Mouse (Mus musculus): Measurements from ENCODE around the gene Bbip1.
"Not testable (repeated sequence)": the region's sequence is repeated elsewhere in the genome, so short reads cannot be mapped to it uniquely, and the experiment has no call there.

Gene Bbip1

DNA sequence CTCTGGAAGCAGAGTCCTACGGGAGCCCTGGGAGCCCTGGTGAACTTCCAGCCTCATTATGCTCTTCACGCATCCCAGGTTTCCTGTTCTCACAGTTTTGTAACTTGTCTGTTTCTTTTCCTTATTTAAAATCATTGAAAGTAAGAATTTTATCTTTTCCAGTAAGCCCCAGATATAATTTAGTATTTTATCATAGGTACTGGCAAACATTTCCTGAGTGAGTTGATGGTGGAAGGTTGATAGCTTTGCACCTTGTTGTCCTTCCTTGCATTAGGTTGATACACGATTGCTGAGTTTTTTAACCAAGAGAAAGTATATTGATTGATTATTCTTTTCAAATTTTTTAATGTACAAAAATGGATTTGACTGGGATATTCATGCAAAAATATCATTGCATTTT lies 24.8 kb upstream of the Bbip1 start:
- Histone ChIP-seq H3K9me3 (ENCODE audit: low read length) (no peaks in the 10 kb centered on the region), H3K4me1 (replicated peaks; ENCODE audit: low read depth, low read length) (no peaks in the 10 kb centered on the region), H3K4me3 (replicated peaks; ENCODE audit: low read length) (no peak overlapping the region), H3K36me3 (ENCODE audit: insufficient read depth, low read length) (no peaks in the 10 kb centered on the region), H3K27me3 (ENCODE audit: insufficient read depth, low read length) (no peaks in the 10 kb centered on the region)
- TF ChIP-seq CTCF (conservative IDR thresholded peaks at IDR 0.05; ENCODE audit: low read length) (no peak), NANOG (IDR thresholded peaks at IDR 0.05; ENCODE audit: borderline replicate concordance, low read length) (no peak), POU5F1 (IDR thresholded peaks at IDR 0.05; ENCODE audit: borderline replicate concordance, low read length) (no peak)

DNA sequence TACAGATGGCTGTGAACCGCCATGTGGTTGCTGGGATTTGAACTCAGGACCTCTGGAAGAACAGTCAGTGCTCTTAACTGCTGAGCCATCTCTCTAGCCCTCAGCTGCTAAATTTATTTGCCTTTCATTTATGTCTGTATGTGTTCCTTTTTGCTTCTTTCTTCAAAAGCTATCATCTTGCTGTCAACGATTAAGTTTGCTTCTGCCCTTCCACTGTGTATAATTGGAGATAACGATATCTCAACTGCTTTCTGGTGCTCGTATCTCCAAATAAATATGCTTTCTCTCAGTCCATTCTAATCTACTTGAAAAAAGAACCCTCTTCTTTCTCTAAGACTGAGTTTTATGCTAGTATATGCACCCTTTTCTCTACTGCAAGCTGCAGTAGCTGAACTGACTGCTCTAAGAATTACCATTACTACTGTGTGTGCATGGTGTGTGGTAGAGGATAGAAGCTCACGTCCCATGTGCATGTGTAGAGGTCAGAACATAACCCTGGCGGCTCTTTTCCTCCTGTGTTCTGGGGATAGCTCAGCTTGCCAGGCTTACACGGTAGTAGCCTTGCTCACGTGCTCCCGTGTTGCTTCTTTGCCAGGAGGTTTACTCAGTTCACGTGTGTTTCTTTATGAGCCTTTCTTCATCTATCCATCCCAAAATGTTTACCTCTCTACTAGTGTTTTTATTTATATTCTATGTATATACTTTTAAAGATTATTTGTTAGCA lies 20.6 kb upstream of the Bbip1 start:
- Histone ChIP-seq H3K4me3 (replicated peaks; ENCODE audit: low read length) (no peak overlapping the region), H3K4me1 (replicated peaks; ENCODE audit: low read depth, low read length) (no peaks in the 10 kb centered on the region), H3K27me3 (ENCODE audit: insufficient read depth, low read length) (no peaks in the 10 kb centered on the region), H3K36me3 (ENCODE audit: insufficient read depth, low read length) (no peaks in the 10 kb centered on the region), H3K9me3 (ENCODE audit: low read length) (no peaks in the 10 kb centered on the region)
- TF ChIP-seq NANOG (IDR thresholded peaks at IDR 0.05; ENCODE audit: borderline replicate concordance, low read length), result no peak

DNA sequence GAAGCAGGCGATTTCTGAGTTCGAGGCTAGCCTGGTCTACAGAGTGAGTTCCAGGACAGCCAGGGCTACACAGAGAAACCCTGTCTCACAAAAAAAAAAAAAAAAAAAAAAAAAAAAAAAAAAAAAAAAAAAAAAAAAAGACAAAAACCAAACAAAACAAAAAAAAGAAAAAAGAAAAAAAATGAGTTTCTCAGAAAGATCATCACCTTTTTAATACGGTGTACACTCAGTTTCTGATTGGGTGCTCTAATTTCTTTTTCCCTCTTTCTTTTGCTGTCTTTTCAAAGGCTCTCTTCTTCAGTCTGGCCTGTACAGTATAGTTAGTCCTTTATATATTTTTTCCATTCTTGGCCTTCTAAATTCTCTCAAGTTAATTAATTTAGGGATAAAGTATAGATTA lies 19.9 kb upstream of the Bbip1 start:
- H3K27me3 ChIP-seq (ENCODE audit: insufficient read depth, low read length); H3K36me3 ChIP-seq (ENCODE audit: insufficient read depth, low read length); H3K4me3 ChIP-seq (replicated peaks; ENCODE audit: low read length); H3K4me1 ChIP-seq (replicated peaks; ENCODE audit: low read depth, low read length); H3K9me3 ChIP-seq (ENCODE audit: low read length): not testable (repeated sequence)

DNA sequence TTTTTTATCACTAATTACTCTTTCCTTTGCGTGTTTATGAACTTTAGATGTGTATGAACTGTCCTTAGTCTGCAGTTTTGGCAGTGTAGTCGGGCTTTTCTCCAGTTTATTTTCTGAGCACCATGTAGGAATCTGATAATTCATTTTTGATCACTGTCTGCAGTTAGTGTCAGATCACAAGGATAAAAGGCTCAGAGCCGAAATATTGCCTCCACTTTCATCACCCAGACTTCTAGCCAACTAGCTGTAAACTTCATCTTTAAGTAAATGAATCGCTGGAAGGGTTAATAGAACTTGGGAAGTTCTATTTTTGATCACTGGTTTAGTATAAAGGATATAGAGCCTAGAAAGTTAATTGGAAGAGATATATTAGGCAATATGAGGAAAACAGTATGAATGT lies 18.1 kb upstream of the Bbip1 start:
- Histone ChIP-seq H3K27me3 (ENCODE audit: insufficient read depth, low read length) (no peaks in the 10 kb centered on the region), H3K36me3 (ENCODE audit: insufficient read depth, low read length) (no peaks in the 10 kb centered on the region), H3K9me3 (ENCODE audit: low read length) (no peaks in the 10 kb centered on the region), H3K4me1 (replicated peaks; ENCODE audit: low read depth, low read length) (peaks cover under 1% of the 10 kb centered on the region; the same call in 1 of the 2 replicates), H3K4me3 (replicated peaks; ENCODE audit: low read length) (no peak overlapping the region)
- TF ChIP-seq NANOG (IDR thresholded peaks at IDR 0.05; ENCODE audit: borderline replicate concordance, low read length) (no peak), CTCF (conservative IDR thresholded peaks at IDR 0.05; ENCODE audit: low read length) (no peak), POU5F1 (IDR thresholded peaks at IDR 0.05; ENCODE audit: borderline replicate concordance, low read length) (no peak)

DNA sequence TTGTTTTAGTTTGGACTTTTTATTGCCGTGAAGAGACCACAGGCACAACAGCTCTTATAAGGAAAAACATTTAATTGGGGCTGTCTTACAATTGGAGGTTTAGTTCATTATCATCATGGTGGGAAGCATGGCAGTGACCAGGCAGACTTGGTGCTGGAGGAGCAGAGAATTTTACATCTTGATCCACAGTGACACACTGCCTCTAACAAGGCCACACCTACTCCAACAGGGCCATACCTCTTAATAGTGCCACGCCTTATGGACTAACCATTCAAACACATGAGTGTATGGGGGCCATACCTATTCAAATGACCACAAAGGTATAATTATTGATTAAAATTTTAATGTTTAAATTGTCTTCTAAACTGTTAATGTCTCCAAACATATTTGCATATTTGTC lies 13.1 kb upstream of the Bbip1 start:
- Histone ChIP-seq H3K4me1 (replicated peaks; ENCODE audit: low read depth, low read length) (peaks cover 23% of the 10 kb centered on the region), H3K36me3 (ENCODE audit: insufficient read depth, low read length) (no peaks in the 10 kb centered on the region)

DNA sequence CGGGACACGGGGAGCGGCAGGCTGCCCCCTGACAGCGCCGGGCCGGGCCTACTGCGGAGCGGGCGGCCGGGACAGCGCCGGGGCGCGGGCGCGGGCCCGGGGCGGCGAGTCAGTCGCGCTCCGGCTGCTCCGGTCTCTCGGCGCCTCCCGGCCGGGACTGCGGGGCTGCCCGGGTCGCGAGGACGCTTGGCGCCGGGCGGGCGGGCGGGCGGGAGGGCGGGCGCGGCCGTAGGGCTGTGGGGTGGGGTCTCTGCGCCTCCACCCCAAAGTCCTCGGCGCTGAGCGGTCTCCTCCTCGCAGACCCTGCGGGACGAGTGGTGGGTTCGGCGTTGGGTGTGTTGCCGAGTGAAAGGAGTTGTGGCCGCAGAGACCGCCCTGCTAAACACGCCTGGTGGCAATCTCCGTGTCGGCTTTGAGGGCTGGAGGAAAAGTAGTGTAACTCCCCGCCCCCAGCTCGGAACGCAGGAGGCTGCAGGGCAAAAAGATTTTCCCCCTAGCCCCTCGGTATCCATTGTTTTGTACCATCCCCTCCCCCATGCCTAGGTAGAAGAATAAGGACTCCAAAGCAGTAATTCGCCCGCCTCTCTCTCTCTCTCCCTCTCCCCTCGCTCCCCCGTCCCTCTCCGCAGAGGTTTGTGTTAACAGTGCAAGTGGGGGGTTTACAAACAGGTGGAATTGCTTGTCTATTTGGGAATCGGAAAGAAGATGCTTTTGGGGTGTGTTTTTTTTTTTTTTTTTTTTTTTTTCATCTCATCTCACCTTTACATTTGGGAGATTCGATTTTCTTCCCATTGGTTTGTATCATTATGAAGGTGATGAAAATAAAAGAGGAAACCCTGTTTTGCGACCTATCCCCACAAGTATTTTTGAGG lies 980 bp upstream of the Bbip1 start:
- Histone ChIP-seq H3K4me3 (replicated peaks; ENCODE audit: low read length) (peak overlapping the region; percentile 90), H3K36me3 (ENCODE audit: insufficient read depth, low read length) (no peaks in the 10 kb centered on the region), H3K4me1 (replicated peaks; ENCODE audit: low read depth, low read length) (peaks cover 30% of the 10 kb centered on the region), H3K9me3 (ENCODE audit: low read length) (no peaks in the 10 kb centered on the region), H3K27me3 (ENCODE audit: insufficient read depth, low read length) (no peaks in the 10 kb centered on the region)
- no peak for TF ChIP-seq CTCF (conservative IDR thresholded peaks at IDR 0.05; ENCODE audit: low read length)

More for the DNA sequence above, 13.1 kb upstream of the Bbip1 start:
- H3K27me3 ChIP-seq (ENCODE audit: insufficient read depth, low read length), result no peaks in the 10 kb centered on the region
- no peaks in the 10 kb centered on the region for H3K9me3 ChIP-seq (ENCODE audit: low read length)
- TF ChIP-seq NANOG (IDR thresholded peaks at IDR 0.05; ENCODE audit: borderline replicate concordance, low read length), result no peak
- TF ChIP-seq CTCF (conservative IDR thresholded peaks at IDR 0.05; ENCODE audit: low read length), result no peak
- TF ChIP-seq POU5F1 (IDR thresholded peaks at IDR 0.05; ENCODE audit: borderline replicate concordance, low read length), result no peak
- H3K4me3 ChIP-seq (replicated peaks; ENCODE audit: low read length), result no peak overlapping the region

DNA sequence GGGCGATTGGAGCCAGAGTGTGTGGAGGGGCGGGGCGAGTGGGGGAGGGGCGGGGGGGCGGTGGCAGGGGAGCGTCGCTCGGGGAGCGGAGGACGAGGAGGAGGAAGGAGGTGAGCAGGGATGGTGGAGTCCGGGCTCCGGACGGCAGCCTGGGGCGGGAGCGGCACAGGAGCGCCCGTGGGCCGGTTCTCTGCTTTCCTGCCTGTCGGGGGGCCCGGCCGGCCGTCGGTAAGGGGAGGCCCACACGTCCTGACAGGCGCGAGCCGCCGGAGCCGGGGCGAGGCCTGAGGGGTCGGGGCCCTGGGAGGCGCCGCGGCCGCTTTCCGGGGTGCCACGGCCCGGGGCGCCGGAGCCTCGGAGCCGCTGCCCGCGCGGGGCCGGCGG lies 351 bp upstream of the Bbip1 start:
- TF ChIP-seq POU5F1 (IDR thresholded peaks at IDR 0.05; ENCODE audit: borderline replicate concordance, low read length), result no peak
- no peak for TF ChIP-seq NANOG (IDR thresholded peaks at IDR 0.05; ENCODE audit: borderline replicate concordance, low read length)
- no peak for TF ChIP-seq CTCF (conservative IDR thresholded peaks at IDR 0.05; ENCODE audit: low read length)
- no peaks in the 10 kb centered on the region for H3K36me3 ChIP-seq (ENCODE audit: insufficient read depth, low read length)
- H3K9me3 ChIP-seq (ENCODE audit: low read length), result no peaks in the 10 kb centered on the region
- H3K4me3 ChIP-seq (replicated peaks; ENCODE audit: low read length), result peak overlapping the region; percentile 90
- peaks cover 28% of the 10 kb centered on the region for H3K4me1 ChIP-seq (replicated peaks; ENCODE audit: low read depth, low read length)
- H3K27me3 ChIP-seq (ENCODE audit: insufficient read depth, low read length), result no peaks in the 10 kb centered on the region

DNA sequence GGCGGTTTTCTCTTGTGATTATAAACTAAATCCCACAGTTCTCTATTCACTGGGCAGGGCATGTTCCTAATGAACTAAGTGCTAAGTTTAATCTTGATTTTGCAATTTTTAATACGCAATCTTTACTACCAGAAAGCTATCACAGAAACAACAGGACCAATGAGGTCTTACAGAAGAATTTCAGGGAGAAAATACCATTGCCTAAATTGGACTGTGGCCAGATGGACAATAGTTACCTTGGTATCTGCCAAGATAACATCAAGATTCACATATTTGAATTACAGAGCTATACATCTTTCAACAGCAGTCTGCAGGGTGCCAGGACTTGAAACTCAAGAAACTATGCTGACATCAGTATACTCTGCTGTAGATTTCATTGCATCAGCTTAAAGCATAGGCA lies 2.1 kb downstream of the Bbip1 start:
- Histone ChIP-seq H3K4me3 (replicated peaks; ENCODE audit: low read length) (no peak overlapping the region), H3K4me1 (replicated peaks; ENCODE audit: low read depth, low read length) (peaks cover 19% of the 10 kb centered on the region), H3K36me3 (ENCODE audit: insufficient read depth, low read length) (no peaks in the 10 kb centered on the region), H3K27me3 (ENCODE audit: insufficient read depth, low read length) (no peaks in the 10 kb centered on the region), H3K9me3 (ENCODE audit: low read length) (no peaks in the 10 kb centered on the region)
- TF ChIP-seq POU5F1 (IDR thresholded peaks at IDR 0.05; ENCODE audit: borderline replicate concordance, low read length), result no peak
- no peak for TF ChIP-seq NANOG (IDR thresholded peaks at IDR 0.05; ENCODE audit: borderline replicate concordance, low read length)
- TF ChIP-seq CTCF (conservative IDR thresholded peaks at IDR 0.05; ENCODE audit: low read length), result no peak

DNA sequence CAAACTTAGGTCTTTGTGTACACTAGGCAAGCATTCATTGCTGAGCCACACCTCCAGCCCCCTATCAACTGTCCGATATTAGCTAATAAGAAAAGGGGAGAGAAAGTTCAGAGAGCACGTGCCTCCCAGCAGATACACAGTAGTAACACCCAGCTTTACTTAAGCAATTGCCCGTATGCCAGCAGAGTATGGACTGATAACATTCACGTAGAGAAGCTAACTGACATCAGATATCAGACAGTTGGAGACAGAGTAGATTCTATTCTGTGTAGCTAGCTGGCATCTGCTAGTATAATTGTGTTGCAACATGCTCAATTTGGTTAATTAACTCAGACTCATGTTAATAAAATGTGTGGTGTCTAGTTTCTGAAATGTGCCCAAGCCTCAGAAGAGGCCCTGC lies 3.3 kb downstream of the Bbip1 start:
- Histone ChIP-seq H3K4me3 (replicated peaks; ENCODE audit: low read length) (no peak overlapping the region), H3K4me1 (replicated peaks; ENCODE audit: low read depth, low read length) (peaks cover 13% of the 10 kb centered on the region), H3K36me3 (ENCODE audit: insufficient read depth, low read length) (no peaks in the 10 kb centered on the region), H3K9me3 (ENCODE audit: low read length) (no peaks in the 10 kb centered on the region), H3K27me3 (ENCODE audit: insufficient read depth, low read length) (no peaks in the 10 kb centered on the region)
- no peak for TF ChIP-seq NANOG (IDR thresholded peaks at IDR 0.05; ENCODE audit: borderline replicate concordance, low read length)
- TF ChIP-seq POU5F1 (IDR thresholded peaks at IDR 0.05; ENCODE audit: borderline replicate concordance, low read length), result no peak
- no peak for TF ChIP-seq CTCF (conservative IDR thresholded peaks at IDR 0.05; ENCODE audit: low read length)
